Mouse (Mus musculus) bone marrow, adult 2 months (tissue): ENCODE data around the gene Ccdc148.

ENCODE experiments used
- CTCF ChIP-seq: fragments of 200-500 bp; IDR thresholded peaks from 2 replicates; pipeline ENCODE4 v1.5.1; 2011; ENCODE audit warnings: low read length, control low read depth; ENCODE audit not compliant: control insufficient read depth, insufficient read depth
- POLR2A ChIP-seq: fragments of 200-500 bp; IDR thresholded peaks from 2 replicates; pipeline ENCODE4 v1.6.1; 2011; ENCODE audit warnings: low read depth, mild to moderate bottlenecking, control low read depth, low read length, borderline replicate concordance; ENCODE audit not compliant: control insufficient read depth

DNA sequence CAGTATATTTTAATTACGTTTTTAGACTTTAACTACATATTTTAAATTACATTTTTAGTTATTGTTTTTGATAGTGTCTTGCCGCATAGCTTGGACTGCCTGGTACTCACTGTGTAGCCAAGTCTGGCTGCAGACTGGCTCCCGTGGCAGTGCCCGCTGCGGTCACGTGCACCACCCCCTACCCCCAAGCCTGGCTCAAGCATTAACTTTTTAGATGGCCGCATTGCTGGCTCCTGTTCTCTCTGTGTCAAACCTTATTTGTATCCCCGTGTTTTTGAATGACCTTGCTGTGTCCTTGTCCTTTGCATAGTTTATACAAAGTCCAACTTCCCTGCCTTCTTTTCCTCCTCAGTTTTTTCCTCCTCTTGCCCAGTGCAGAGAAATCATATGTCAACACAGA is 25.6 kb upstream of the Ccdc148 start:
- TF ChIP-seq POLR2A (no peak), CTCF (no peak)
